Mouse (Mus musculus): Measurements from ENCODE around the gene Mcoln2. TPM values are rescaled to one million over a fixed set of nuclear protein-coding genes. Genes with fewer than 3 reads are reported as not detected.
A peak's percentile ranks its signal among the peaks of the same experiment; 100 is the strongest.

Gene Mcoln2
- polyA plus RNA-seq, 1 experiment from 2014 or later = 0.44 TPM

GRCm38 (mm10) chr3:146225061-146225761, 75.6 kb downstream of the Mcoln2 start:
- no peak overlapping the region for H3K4me3 ChIP-seq
- peaks cover 74% of the 10 kb centered on the region for H3K4me1 ChIP-seq
- no peaks in the 10 kb centered on the region for H3K9me3 ChIP-seq
- no peak for DNase-seq (ENCODE audit: low spot score)
- H3K27ac ChIP-seq = peak overlapping the region; percentile 7; the same call in 1 of the 2 replicates
- no peaks in the 10 kb centered on the region for H3K36me3 ChIP-seq
- 74% methylated on average over 7 of the region's 7 CpGs for WGBS
- peaks cover 17% of the 10 kb centered on the region for H3K27me3 ChIP-seq (ENCODE audit: insufficient read depth, poor library complexity, severe bottlenecking)

GRCm38 (mm10) chr3:146227427-146227826, 77.8 kb downstream of the Mcoln2 start:
- WGBS = 39% methylated on average over 3 of the region's 3 CpGs
- Histone ChIP-seq H3K36me3 (no peaks in the 10 kb centered on the region), H3K27me3 (ENCODE audit: insufficient read depth, poor library complexity, severe bottlenecking) (0 out of 2 replicates have a peak, but pooled peaks cover 5% of the 10 kb centered on the region), H3K4me3 (no peak overlapping the region), H3K27ac (peak overlapping the region; percentile 52; the same call in 1 of the 2 replicates), H3K9me3 (no peaks in the 10 kb centered on the region), H3K4me1 (peaks cover 71% of the 10 kb centered on the region)
- DNase-seq (ENCODE audit: low spot score) = no peak

GRCm38 (mm10) chr3:146228559-146229310, 79.1 kb downstream of the Mcoln2 start:
- H3K4me1 ChIP-seq = peaks cover 68% of the 10 kb centered on the region
- DNase-seq (ENCODE audit: low spot score) = no peak
- peak overlapping the region; percentile 4; the same call in 1 of the 2 replicates for H3K27ac ChIP-seq
- H3K4me3 ChIP-seq = no peak overlapping the region
- 85% methylated on average over 13 of the region's 13 CpGs for WGBS
- no peaks in the 10 kb centered on the region for H3K9me3 ChIP-seq
- no peaks in the 10 kb centered on the region for H3K27me3 ChIP-seq (ENCODE audit: insufficient read depth, poor library complexity, severe bottlenecking)
- 0 out of 2 replicates have a peak, but pooled peaks cover 1% of the 10 kb centered on the region for H3K36me3 ChIP-seq

GRCm38 (mm10) chr3:146232708-146233107, 83.1 kb downstream of the Mcoln2 start:
- Histone ChIP-seq H3K4me1 (peaks cover 60% of the 10 kb centered on the region), H3K36me3 (0 out of 2 replicates have a peak, but pooled peaks cover 6% of the 10 kb centered on the region), H3K9me3 (no peaks in the 10 kb centered on the region), H3K27me3 (ENCODE audit: insufficient read depth, poor library complexity, severe bottlenecking) (no peaks in the 10 kb centered on the region), H3K27ac (peak overlapping the region; percentile 33; the same call in 1 of the 2 replicates), H3K4me3 (no peak overlapping the region)
- 51% methylated on average over 7 of the region's 7 CpGs for WGBS
- DNase-seq (ENCODE audit: low spot score) = no peak

GRCm38 (mm10) chr3:146233741-146234140, 84.1 kb downstream of the Mcoln2 start:
- H3K4me3 ChIP-seq = no peak overlapping the region
- 0 out of 2 replicates have a peak, but pooled peaks cover 6% of the 10 kb centered on the region for H3K36me3 ChIP-seq
- no peak for DNase-seq (ENCODE audit: low spot score)
- H3K4me1 ChIP-seq = peaks cover 54% of the 10 kb centered on the region
- no peaks in the 10 kb centered on the region for H3K27me3 ChIP-seq (ENCODE audit: insufficient read depth, poor library complexity, severe bottlenecking)
- 64% methylated on average over 4 of the region's 4 CpGs for WGBS
- H3K9me3 ChIP-seq = no peaks in the 10 kb centered on the region
- 0 out of 2 replicates have a peak overlapping the region, but pooled peaks have one; percentile 9 for H3K27ac ChIP-seq

GRCm38 (mm10) chr3:146234530-146234929, 84.9 kb downstream of the Mcoln2 start:
- Histone ChIP-seq H3K4me1 (peaks cover 47% of the 10 kb centered on the region), H3K27ac (no peak overlapping the region), H3K9me3 (no peaks in the 10 kb centered on the region), H3K4me3 (no peak overlapping the region), H3K36me3 (0 out of 2 replicates have a peak, but pooled peaks cover 6% of the 10 kb centered on the region), H3K27me3 (ENCODE audit: insufficient read depth, poor library complexity, severe bottlenecking) (no peaks in the 10 kb centered on the region)
- 69% methylated on average over 10 of the region's 10 CpGs for WGBS
- no peak for DNase-seq (ENCODE audit: low spot score)

- no peak overlapping the region for H3K27ac ChIP-seq
- no peaks in the 10 kb centered on the region for H3K27me3 ChIP-seq (ENCODE audit: insufficient read depth, poor library complexity, severe bottlenecking)
- no peak for DNase-seq (ENCODE audit: low spot score)
- 72% methylated on average over 8 of the region's 8 CpGs for WGBS
- H3K4me1 ChIP-seq = peaks cover 38% of the 10 kb centered on the region
- no peak overlapping the region for H3K4me3 ChIP-seq
- H3K36me3 ChIP-seq = peaks cover 17% of the 10 kb centered on the region
- no peaks in the 10 kb centered on the region for H3K9me3 ChIP-seq
Observed at GRCm38 (mm10) chr3:146236280-146236679, 86.6 kb downstream of the Mcoln2 start.

GRCm38 (mm10) chr3:146237676-146238075, 88.0 kb downstream of the Mcoln2 start:
- H3K9me3 ChIP-seq = no peaks in the 10 kb centered on the region
- no peak for DNase-seq (ENCODE audit: low spot score)
- H3K27me3 ChIP-seq (ENCODE audit: insufficient read depth, poor library complexity, severe bottlenecking) = no peaks in the 10 kb centered on the region
- peaks cover 29% of the 10 kb centered on the region for H3K4me1 ChIP-seq
- H3K36me3 ChIP-seq = peaks cover 22% of the 10 kb centered on the region
- 86% methylated on average over 5 of the region's 5 CpGs for WGBS
- no peak overlapping the region for H3K27ac ChIP-seq
- H3K4me3 ChIP-seq = no peak overlapping the region

GRCm38 (mm10) chr3:146244630-146245029, 95.0 kb downstream of the Mcoln2 start:
- H3K27me3 ChIP-seq (ENCODE audit: insufficient read depth, poor library complexity, severe bottlenecking) = no peaks in the 10 kb centered on the region
- H3K27ac ChIP-seq = no peak overlapping the region
- H3K4me3 ChIP-seq = no peak overlapping the region
- peaks cover 30% of the 10 kb centered on the region for H3K36me3 ChIP-seq
- DNase-seq (ENCODE audit: low spot score) = no peak
- 74% methylated on average over 1 of the region's 1 CpGs for WGBS
- peaks cover 10% of the 10 kb centered on the region; the same call in 1 of the 2 replicates for H3K4me1 ChIP-seq
- H3K9me3 ChIP-seq = no peaks in the 10 kb centered on the region

Other genes with a start within 250 kb of the Mcoln2 start
- gene Bcl10, start 227.0 kb upstream of the Mcoln2 start, polyA plus RNA-seq (2016; fragmentation: Nextera tagmentation; extraction: Ambion mirVana) = 39.1 and 41.1 TPM in 2 replicates
- 43.3 and 55.7 TPM in 2 replicates for gene 2410004B18Rik, start 211.8 kb upstream of the Mcoln2 start, polyA plus RNA-seq (2016; fragmentation: Nextera tagmentation; extraction: Ambion mirVana)
- 3.1 and 3.4 TPM in 2 replicates for gene Syde2, start 162.0 kb upstream of the Mcoln2 start, polyA plus RNA-seq (2016; fragmentation: Nextera tagmentation; extraction: Ambion mirVana)
- 0.38 and 0.48 TPM in 2 replicates for gene Wdr63, start 41.7 kb upstream of the Mcoln2 start, polyA plus RNA-seq (2016; fragmentation: Nextera tagmentation; extraction: Ambion mirVana)
- gene Mcoln3, start 32.4 kb upstream of the Mcoln2 start, polyA plus RNA-seq (2016; fragmentation: Nextera tagmentation; extraction: Ambion mirVana) = 1.5 and 3.6 TPM in 2 replicates
- gene Lpar3, start 71.1 kb downstream of the Mcoln2 start, polyA plus RNA-seq (2016; fragmentation: Nextera tagmentation; extraction: Ambion mirVana) = 27.0 and 50.0 TPM in 2 replicates

All from heart, embryonic 10.5 days (tissue).